Mouse (Mus musculus) layer of hippocampus, adult 2 months (tissue): ENCODE data around the gene Mettl7a3. TPM values are rescaled to one million over a fixed set of nuclear protein-coding genes. Genes with fewer than 3 reads are reported as not detected.
"Not testable (repeated sequence)": the region's sequence is repeated elsewhere in the genome, so short reads cannot be mapped to it uniquely, and the experiment has no call there.

Experiments
- DNase-seq, 2 experiments: peaks; one replicate each; pipeline ENCODE4 v3.0.0; 2022; ENCODE audit warnings: low spot score in 2 of 2
- H3K27ac ChIP-seq: fragments of 200-600 bp; 2 replicates; pipeline ENCODE4 v1.8.1; 2022
- H3K4me3 ChIP-seq: fragments of 200-600 bp; 2 replicates; pipeline ENCODE4 v1.8.1; 2022; ENCODE audit warnings: mild to moderate bottlenecking
- CTCF ChIP-seq: fragments of 200-600 bp; conservative IDR thresholded peaks from 2 replicates; pipeline ENCODE4 v1.8.1; 2022; ENCODE audit warnings: antibody characterized with exemption, mild to moderate bottlenecking, moderate library complexity
- long read RNA-seq, 2 experiments: library from polyadenylated mRNA; stranded (forward); transcript quantifications; one replicate each; pipeline ENCODE4 v2.0.0; 2021; ENCODE audit warnings: borderline mapping rate in 2 of 2
- total RNA-seq, 2 experiments: library from RNA; stranded (reverse); gene quantifications; 2 replicates each; pipeline ENCODE4 v1.2.3; 2021

Gene Mettl7a3
- total RNA-seq: under 1 TPM; 0.33 to 0.37 TPM
- long read RNA-seq, experiment 1: 0 reads
- long read RNA-seq, experiment 2: 0 reads

DNA sequence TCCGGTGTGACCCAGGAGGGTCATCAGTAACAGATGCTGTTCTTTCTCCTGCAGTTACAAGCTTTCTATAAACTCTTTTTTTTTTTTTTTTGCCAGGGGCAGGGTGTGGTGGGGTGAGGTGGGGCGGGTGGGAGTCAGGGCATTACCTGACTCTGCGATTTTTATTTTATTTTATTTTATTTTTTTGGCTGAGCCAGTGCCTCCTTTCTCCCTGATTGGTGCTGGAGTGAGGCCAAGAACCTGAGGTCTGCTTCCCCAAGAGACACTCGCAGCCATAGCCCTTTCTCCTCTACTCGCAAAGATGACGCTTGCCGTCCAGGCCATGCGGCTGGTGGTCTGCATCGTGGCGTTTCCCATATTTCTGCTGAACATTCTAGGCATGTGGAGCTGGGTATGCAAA, at the start of gene Mettl7a3:
Gene Mettl7a3 (plus strand): TSS at position 301 of the 400 bp plus-strand sequence.
- Histone ChIP-seq H3K27ac (no peak within 1 kb of the TSS), H3K4me3 (no peak within 1 kb of the TSS)
- DNase-seq: no peak
- no peak for TF ChIP-seq CTCF

DNA sequence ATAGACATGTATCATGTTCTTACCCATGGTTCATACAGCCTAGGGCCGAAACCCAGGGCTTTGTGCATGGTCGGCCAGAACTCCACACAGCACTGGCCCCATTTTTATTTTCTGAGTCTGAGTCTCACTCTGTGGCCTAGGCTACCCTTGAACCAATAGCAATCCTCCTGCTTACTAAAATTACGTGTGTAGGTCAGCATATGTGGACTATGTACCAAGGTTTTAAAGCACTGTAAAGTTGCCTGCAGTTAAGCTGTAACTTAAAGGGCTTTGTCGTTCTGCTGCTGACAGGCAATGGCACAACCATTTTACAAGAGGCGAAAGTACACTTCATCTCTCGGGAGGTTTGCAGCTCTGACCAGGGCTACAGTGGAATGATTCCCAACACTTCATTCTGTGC, 45.7 kb upstream of the Mettl7a3 start:
- Histone ChIP-seq H3K27ac (no peak overlapping the region), H3K4me3 (no peak overlapping the region)
- DNase-seq: no peak
- TF ChIP-seq CTCF: no peak

DNA sequence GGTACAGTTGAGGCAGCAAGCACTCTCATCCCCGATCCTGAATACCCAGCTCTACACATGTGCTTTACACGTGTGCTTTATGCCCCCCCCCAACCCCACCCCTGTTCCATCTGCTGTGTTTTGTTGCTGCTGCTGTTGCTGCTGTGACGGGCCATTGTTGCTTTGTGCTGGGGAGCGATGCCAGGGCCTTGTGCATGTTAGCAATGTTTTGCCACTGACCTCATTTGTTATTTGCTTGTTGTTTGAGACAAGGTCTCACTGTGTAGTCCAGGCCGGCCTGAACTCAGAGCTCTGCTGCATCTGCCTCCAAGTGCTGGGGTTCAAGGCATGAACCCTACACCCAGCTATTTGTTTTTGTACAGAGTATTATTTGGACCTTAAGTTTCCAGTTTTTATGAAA, 43.9 kb upstream of the Mettl7a3 start:
- Histone ChIP-seq H3K4me3 (no peak overlapping the region), H3K27ac (peak overlapping the region; percentile 67)
- peak in 1 of 2 experiments; percentile 16 for DNase-seq
- TF ChIP-seq CTCF: no peak

DNA sequence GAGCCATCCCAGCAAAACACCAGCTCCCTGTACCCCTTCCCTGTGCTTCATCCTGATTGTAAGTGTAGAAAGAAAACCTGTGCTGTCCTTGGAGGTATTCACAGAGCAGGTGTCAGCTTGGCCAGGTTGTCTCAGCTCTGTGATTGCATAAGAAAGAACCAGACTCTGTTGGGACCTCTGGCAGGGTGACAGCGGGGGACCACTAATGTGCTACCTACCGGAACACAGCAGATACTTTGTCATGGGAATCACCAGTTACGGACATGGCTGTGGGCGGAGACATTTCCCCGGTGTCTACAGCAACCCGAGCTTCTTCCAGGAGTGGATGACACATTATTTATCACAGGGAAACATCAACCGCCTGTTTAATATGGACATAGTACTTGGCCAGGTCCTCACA, 42.4 kb upstream of the Mettl7a3 start:
- no peak for DNase-seq
- Histone ChIP-seq H3K4me3 (no peak overlapping the region), H3K27ac (no peak overlapping the region)
- no peak for TF ChIP-seq CTCF

DNA sequence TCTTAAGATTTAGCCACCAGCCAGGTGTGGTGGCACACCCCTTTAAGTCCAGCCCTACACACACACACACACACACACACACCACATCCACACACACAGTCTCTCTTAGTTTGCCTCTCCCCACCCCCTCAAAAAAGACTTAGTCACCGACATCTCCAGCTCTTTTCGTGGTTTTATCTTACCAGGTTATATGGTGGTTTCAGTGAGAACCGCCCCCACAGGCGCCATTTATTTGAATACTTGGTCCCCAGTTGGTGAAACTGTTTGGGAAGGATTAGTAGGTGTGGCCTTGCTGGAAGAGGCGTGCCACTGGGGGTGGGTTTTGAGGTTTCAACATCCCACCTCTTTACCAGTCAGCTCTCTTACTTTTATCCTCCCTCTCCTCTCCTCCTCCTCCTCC, 36.9 kb upstream of the Mettl7a3 start:
- no peak overlapping the region for H3K27ac ChIP-seq
- no peak for TF ChIP-seq CTCF
- DNase-seq: no peak
- no peak overlapping the region for H3K4me3 ChIP-seq

DNA sequence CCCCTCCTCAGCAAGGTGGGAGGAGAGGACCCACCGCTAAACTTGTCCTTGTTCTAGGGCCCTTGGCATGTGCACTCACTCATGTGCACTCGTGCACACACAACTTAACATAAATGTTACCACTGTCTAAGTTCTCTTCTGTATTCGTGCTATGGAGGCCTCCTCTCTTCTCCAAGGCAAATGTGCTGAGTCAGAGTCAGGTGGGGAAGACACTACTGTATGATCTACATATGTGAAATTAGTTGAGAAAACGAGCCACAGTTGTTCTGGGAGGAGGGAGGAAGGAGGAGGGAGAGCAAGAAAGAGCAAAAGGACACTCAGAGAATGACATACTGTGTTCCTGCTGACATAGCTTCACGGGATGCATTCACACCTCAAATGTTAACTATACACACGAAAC, 34.2 kb upstream of the Mettl7a3 start:
- H3K27ac ChIP-seq: no peak overlapping the region
- H3K4me3 ChIP-seq: no peak overlapping the region
- DNase-seq: no peak
- TF ChIP-seq CTCF: no peak

DNA sequence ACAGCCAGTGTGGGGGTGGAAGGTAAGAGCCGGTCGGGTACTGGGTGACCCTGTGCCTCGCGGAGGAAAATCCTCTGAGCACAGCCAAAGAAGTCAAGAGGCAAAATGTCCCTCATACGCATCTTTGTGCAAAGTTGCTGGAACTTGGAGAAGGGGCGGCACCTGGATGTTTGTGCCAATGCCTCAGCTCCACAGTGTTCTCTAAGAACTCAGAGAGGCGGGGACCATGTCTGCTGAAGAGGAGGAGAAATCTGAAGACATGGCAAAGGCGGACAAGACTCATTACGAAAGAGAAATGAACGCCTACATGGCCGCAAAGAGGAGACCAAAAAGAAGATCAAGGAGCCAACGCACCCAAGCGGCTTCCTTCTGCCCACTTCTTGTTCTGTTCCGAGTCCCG, 33.2 kb upstream of the Mettl7a3 start:
- H3K27ac ChIP-seq: no peak overlapping the region
- TF ChIP-seq CTCF: no peak
- H3K4me3 ChIP-seq: no peak overlapping the region
- no peak for DNase-seq

DNA sequence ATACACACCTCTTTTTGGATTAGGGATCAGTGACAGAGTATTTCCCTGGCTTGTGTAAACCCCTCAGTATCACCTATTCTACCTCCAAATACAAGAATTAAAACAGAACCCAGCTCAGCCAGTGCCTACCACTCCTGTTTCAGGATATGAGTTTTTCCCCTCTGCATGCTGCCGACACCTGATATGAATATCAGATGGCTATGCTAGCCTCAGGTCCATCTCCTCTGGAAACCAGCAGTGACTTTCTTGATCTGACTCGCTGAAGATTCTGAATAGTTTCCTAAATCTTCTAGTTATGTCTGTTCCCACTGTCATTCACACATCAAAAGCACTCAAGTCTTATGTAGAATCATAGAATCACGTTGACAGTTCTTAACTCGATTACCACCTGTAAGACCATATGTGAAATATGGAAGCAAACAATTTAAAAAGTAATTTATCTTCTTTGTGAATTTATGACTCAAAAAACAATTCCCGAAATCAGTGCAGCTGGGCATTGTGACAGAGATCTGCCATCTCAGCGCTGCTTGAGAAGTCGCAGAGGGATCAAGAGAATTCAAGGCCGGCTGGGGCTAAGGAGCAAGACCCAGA, 31.2 kb upstream of the Mettl7a3 start:
- TF ChIP-seq CTCF: no peak
- Histone ChIP-seq H3K27ac (peak overlapping the region; percentile 99), H3K4me3 (peak overlapping the region; percentile 62)
- DNase-seq: no peak

DNA sequence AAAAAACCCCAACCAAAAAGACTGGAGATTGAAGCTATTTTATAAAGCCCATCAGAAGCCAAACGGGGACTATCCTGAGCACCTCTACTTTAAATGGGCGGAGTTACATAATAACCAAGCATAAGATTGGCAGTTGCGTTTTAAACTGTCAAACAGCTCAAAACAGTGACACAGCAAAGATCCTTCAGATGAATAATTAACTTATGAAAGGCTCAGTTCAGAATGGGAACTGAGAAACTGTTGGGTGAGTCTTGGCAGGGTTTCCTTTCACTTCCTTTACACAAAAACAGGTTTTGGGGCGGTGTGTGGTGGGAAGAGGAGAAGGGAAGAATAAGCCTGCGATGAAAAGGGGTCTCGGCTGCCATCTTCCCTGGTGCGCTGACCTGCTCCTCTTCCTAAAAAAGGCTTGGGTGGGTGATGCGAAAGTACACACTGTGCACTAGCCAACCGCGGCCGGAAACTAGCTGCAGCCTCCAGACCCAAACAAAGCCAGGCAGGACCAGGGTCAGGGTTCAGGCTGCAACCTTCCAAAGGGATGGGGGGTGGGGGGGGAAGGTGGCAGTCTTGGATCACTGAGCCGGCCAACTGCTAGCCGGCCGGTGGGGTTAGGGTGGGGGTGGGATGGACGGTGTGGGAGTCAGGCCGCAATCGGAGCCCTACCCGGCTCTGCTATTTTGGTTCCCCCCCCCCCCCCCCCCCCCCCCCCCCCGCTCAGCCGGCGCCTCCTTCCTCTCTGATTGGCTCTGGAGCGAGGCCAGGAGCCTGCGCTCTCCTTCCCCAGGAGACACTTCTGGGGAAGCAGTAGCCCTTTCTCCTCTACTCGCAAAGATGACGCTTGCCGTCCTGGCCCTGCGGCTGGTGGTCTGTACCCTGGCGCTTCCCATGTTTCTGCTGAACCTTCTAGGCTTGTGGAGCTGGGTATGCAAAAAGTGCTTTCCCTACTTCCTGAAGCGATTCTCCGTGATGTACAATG, 30.4 kb upstream of the Mettl7a3 start, which contains the start of gene Mettl7a1:
Gene Mettl7a1 (plus strand): TSS at position 122 of the 973 bp plus-strand sequence.
- peak; percentile 83 to 86 for DNase-seq
- H3K27ac ChIP-seq: peak within 1 kb of the TSS; percentile 99
- peak within 1 kb of the TSS; percentile 62 for H3K4me3 ChIP-seq
- no peak for TF ChIP-seq CTCF

DNA sequence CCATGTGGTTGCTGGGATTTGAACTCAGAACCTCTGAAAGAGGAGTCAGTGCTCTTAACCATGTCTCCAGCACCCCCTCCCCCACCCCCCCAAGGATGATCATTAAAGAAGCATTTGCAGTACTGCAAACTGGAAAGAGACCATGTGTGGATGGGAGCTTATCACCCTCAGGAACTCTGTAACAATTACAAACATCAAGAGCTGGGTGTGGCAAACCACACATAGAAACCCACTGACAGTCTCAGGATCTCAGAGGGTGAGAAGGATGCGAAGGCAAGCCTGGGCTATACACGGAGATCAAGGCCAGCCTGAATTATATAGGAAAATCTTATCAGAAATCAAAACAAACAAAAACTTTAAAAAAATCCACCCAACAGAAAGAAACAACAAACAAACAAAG, 28.5 kb upstream of the Mettl7a3 start:
- no peak for TF ChIP-seq CTCF
- DNase-seq: no peak
- H3K27ac ChIP-seq: no peak overlapping the region
- H3K4me3 ChIP-seq: peak overlapping the region; percentile 62; the same call in 1 of the 2 replicates

DNA sequence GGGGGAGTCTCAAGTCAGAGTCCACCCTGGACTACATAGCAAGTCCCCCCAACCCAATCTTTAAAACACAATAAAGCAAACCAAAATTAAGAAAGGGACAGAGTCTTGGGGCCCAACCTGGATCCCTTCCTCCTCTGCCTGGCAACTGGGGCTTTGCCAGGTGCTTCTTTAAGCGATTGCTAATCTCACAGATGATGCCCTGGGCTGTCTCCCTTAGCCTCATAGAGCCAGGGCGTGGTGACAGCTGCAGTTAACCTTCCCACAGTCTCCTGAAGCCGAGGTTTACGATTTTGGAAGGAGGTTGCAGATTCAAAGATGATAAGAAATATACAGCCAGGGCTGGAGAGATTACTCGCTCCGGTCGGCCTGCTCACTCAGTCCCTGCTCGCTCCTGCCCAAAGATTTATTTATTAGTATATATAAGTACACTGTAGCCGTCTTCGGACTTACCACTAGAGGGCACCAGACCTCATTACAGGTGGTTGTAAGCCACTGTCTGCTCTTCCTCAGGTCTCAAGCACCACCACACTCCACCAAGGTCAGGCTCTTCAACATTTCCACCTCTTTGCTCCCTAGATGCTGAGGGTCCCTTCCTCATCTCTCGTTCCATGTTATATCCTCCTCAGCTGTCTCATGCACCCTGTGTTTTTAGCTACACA, 27.2 kb upstream of the Mettl7a3 start:
- not testable (repeated sequence) for H3K27ac ChIP-seq, DNase-seq, H3K4me3 ChIP-seq
- peak; percentile 68 for TF ChIP-seq CTCF

DNA sequence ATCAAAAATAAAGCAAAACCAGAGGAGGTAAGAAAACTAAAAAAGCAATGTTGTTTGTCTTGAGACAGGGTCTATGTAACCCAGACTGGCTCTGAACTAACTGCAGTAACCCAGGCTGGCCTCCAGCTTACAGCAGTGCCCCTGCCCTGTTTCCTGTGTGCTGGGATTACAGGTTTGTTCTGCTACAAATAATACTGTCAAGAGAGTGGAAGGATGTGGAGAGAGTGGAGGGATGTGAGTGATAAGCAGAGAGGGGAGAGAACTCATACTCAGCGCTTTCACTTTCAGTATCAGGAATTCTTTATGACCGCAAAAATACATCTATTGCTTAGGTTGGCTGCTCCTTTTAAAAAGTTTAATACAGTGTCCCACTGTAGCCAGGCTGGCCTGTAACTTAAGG, 22.4 kb upstream of the Mettl7a3 start:
- H3K27ac ChIP-seq: no peak overlapping the region
- TF ChIP-seq CTCF: no peak
- no peak for DNase-seq
- no peak overlapping the region for H3K4me3 ChIP-seq
